Mouse (Mus musculus): ENCODE results near the gene Bin2. TPM values are rescaled to one million over a fixed set of nuclear protein-coding genes. Genes with fewer than 3 reads are reported as not detected.

Bin2 gene
- polyA plus RNA-seq, 1 experiment from 2014 or later = 3.2 TPM

DNA sequence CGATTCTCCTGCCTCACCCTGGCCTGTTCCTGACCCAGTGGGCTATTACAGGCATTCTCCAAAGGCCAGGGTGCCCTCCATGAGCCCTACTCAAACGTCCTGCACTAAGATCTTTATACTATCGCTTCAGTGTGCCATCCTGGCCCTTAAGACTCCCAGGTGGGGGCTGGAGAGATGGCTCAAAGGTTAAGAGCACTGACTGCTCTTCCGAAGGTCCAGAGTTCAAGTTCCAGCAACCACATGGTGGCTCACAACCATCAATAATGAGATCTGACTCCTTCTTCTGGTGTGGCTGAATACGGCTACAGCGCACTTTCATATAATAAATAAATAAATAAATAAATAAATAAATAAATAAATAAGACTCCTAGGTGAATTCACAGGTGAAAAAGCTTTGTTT, 76.5 kb downstream of the Bin2 start:
- 80% methylated on average over 6 of the region's 6 CpGs for WGBS
- Histone ChIP-seq H3K9ac (no peak overlapping the region), H3K4me1 (no peaks in the 10 kb centered on the region), H3K27me3 (no peaks in the 10 kb centered on the region), H3K36me3 (0 out of 2 replicates have a peak, but pooled peaks cover 9% of the 10 kb centered on the region), H3K9me3 (replicated peaks) (no peaks in the 10 kb centered on the region), H3K4me2 (no peak overlapping the region), H3K4me3 (replicated peaks) (no peak overlapping the region), H3K27ac (no peak overlapping the region)
- ATAC-seq (replicated peaks; ENCODE audit: low FRiP score) = no peak

Small RNA genes within 50 kb of the gene (microRNA-seq; reads per million reads assigned to microRNA genes)
- not detected for gene Mir6961

Other genes with a start within 250 kb of the Bin2 start
- 0.15 and 0.25 TPM in 2 replicates for gene Gm5475, start 247.4 kb downstream of the Bin2 start, polyA plus RNA-seq (2015; fragmentation: Nextera tagmentation; extraction: Ambion mirVana)
- 26.8 and 28.2 TPM in 2 replicates for gene Slc11a2, start 244.5 kb downstream of the Bin2 start, polyA plus RNA-seq (2015; fragmentation: Nextera tagmentation; extraction: Ambion mirVana)
- 27.5 and 27.8 TPM in 2 replicates for gene Letmd1, start 200.5 kb downstream of the Bin2 start, polyA plus RNA-seq (2015; fragmentation: Nextera tagmentation; extraction: Ambion mirVana)
- gene Csrnp2, start 174.1 kb downstream of the Bin2 start, polyA plus RNA-seq (2015; fragmentation: Nextera tagmentation; extraction: Ambion mirVana) = 16.0 and 16.9 TPM in 2 replicates
- 38.1 and 38.2 TPM in 2 replicates for gene Tfcp2, start 117.5 kb downstream of the Bin2 start, polyA plus RNA-seq (2015; fragmentation: Nextera tagmentation; extraction: Ambion mirVana)
- 8.4 and 9.1 TPM in 2 replicates for gene Pou6f1, start 69.6 kb downstream of the Bin2 start, polyA plus RNA-seq (2015; fragmentation: Nextera tagmentation; extraction: Ambion mirVana)
- gene Dazap2, start 54.2 kb downstream of the Bin2 start, polyA plus RNA-seq (2015; fragmentation: Nextera tagmentation; extraction: Ambion mirVana) = 237 and 241 TPM in 2 replicates
- 30.0 and 33.1 TPM in 2 replicates for gene Smagp, start 32.6 kb downstream of the Bin2 start, polyA plus RNA-seq (2015; fragmentation: Nextera tagmentation; extraction: Ambion mirVana)
- gene Cela1, start 18.4 kb upstream of the Bin2 start, polyA plus RNA-seq (2015; fragmentation: Nextera tagmentation; extraction: Ambion mirVana) = 16.5 and 18.3 TPM in 2 replicates
- gene Galnt6, start 59.8 kb upstream of the Bin2 start, polyA plus RNA-seq (2015; fragmentation: Nextera tagmentation; extraction: Ambion mirVana) = 1.0 and 2.4 TPM in 2 replicates
- gene Slc4a8, start 92.2 kb upstream of the Bin2 start, polyA plus RNA-seq (2015; fragmentation: Nextera tagmentation; extraction: Ambion mirVana) = 9.6 and 9.9 TPM in 2 replicates
- 11.9 and 13.3 TPM in 2 replicates for gene Scn8a, start 200.3 kb upstream of the Bin2 start, polyA plus RNA-seq (2015; fragmentation: Nextera tagmentation; extraction: Ambion mirVana)